Mouse (Mus musculus) CD8-positive naive resting alpha-beta T cell, adult 2 months (primary cell): ENCODE data around the gene Bri3.
"Not testable (repeated sequence)": the region's sequence is repeated elsewhere in the genome, so short reads cannot be mapped to it uniquely, and the experiment has no call there.

Experiments used
- DNase-seq, 2 experiments: peaks; one replicate each; pipeline ENCODE4 v3.0.0; 2022; ENCODE audit warnings: low read depth in 2 of 2, low spot score in 2 of 2

The Bri3 gene

GRCm38 (mm10) chr5:144289769-144290440 is 45.7 kb downstream of the Bri3 start:
- no peak for DNase-seq

- no peak for DNase-seq
Measured at GRCm38 (mm10) chr5:144294908-144295307, 50.7 kb downstream of the Bri3 start.

DNA sequence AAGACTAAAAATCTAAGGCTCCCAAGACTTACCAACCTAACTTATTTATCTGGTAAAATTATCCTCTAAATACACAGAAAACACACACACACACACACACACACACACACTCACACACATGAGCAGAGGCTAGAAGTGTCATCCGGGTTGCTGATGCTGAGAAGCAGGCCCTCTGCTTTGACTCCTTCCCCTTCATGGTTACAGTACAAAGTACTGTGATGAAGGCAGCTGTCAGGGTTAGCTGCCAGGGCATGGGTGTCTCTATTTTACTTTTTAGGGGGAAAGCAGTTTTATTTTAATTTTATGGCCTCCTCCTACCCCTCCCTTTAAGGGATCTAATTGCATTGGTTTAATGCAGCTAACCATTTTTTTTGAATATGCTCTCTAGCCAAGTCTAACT is 51.1 kb downstream of the Bri3 start:
- no peak for DNase-seq

GRCm38 (mm10) chr5:144296090-144296604 is 51.9 kb downstream of the Bri3 start:
- DNase-seq: no peak

GRCm38 (mm10) chr5:144303071-144303470 is 58.8 kb downstream of the Bri3 start:
- no peak for DNase-seq

DNA sequence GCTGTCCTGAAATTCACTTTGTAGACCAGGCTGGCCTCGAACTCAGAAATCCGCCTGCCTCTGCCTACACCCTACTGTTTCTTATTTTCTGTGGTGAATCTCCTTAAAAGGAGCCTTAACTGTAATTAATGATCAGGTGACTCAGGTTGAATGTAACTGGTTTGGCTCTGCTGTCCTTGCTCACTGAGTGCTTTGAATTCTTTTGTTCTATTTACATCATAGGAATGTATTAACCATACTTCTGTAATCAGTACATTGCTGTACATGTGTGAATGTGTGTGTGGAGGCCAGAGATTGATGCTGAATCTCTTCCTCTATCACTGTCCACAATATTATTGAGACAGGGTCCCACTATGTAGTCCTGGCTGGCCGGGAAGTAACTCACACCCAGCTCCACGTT is 64.7 kb downstream of the Bri3 start:
- DNase-seq: no peak

DNA sequence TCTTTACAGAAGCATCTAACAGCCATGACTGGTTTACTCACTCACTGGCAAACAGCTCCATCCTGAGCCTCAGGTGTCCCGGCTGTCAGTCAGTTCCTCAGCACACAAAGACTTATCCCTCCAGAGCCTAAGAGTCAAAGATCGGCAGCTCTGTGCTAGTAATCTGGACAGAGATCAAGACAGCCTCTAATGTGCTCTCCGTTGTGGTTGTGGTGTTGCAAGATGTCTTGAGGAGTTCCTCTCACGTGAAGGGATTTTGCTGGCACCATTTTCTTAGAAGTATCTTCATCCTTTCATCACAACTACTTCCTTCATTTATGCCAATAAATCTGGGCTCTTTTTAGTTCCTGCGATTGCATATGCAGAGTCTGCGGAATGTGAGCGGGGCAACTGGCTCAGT is 67.9 kb downstream of the Bri3 start:
- no peak for DNase-seq

GRCm38 (mm10) chr5:144313335-144313734 is 69.1 kb downstream of the Bri3 start:
- DNase-seq: no peak

DNA sequence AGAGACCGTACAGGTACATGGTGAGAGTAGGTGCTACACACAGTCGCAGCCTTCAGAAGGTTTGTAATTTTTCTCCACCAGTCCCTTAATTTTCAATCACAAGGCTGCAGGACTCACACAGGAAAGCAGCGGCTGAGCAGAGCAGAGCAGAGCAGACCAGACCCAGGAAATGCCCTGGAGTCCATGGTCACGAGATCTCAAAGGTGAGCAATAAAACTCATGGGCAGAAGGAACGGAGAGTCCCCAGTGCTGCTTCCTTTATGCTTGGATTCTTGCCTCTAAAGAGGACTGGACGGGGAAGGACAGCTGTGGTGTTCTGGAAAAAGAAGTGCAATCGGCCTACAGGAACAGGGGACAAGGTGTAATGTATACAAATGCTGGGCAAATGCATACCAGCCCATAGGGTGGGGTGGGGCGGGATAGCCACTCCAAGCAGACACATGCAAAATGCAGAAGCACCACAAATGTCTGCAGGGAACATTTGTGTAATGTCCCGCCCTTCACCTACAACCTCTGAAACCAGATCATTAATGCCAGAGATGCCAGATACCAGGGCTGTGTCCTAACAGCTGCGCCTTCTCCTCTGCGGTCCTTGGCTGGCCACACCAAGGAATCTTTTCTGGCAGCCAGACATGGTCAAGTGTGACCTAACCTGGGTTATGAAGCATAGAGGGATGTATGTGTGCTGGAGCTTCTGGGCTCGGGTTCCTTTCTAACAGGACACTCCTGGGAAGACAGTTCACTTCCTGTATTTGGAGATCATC is 70.7 kb downstream of the Bri3 start:
- no peak for DNase-seq

DNA sequence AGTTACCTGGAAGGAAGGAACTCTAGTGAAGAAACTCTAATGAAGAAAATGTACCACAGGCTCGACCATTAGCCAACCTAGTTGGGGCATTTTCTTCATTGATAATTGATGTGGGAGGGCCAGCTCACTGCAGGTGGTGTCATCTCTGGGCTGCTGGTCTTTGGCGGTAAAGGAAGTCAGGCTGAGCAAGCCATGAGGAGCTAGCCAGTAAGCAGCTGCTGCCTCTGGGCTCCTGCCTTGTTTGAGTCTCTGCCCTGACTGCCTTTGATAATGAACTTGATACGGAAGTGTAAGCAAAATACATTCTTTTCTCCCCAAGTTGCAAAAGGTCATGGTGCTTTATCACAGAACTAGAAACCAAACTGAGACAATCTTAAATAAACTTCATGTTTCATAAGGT is 72.2 kb downstream of the Bri3 start:
- no peak for DNase-seq

DNA sequence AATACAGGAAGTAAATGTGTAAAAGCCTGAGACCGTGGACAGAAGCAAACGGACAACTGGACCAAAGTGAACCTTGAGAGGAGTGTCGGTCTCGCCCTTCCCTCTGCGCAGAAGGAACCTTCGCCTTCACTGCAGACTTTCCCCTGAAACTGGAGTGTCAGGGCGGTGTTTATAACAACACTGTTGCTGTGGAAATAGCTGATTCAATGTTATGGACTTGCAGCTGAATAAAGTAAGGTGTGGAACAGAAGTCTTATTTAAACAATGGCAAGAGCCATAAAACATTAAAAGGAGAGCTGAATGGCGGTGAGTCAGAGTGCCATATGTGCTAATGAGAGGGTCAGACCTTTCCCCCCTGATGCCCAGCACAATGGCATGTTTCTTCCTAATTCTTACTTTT is 73.2 kb downstream of the Bri3 start:
- DNase-seq: no peak

DNA sequence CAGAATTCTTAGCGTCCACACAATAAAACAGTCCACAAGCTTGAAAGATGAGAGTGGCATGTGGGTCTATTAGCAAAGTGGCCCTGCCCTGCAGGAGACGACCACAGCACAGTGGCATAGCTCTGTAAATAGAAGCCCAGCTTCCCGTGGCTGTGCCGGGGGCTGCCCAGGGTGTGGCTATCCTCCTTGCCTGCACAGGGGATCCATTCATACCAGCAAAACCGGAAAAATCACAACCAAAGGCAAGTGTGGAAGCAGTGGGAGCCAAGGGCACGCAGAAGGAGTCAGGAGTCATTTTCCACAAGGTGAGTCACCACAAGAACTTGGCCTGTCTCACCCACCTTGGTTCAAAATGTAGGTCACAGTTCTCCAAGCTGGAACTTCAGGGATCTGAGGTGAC is 74.0 kb downstream of the Bri3 start:
- no peak for DNase-seq

DNA sequence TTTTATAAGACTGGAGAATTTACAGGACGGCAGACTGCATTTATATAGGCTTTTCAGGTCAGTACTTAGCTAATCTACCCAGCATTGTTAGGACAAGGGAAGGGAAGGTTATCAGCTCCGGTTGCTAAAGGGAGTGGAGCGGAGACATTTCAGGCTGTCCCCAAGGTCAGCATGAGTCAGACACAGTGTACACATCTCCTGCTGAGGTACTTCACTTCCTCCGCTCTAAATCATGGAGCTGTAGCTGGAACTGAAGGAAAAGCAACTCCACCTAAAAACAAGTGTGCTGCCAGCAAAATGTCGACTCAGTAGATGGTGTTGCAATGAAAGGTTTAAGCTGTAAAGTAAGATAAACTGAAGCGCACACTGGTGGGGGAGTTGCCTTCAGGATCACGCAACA is 77.4 kb downstream of the Bri3 start:
- no peak for DNase-seq

DNA sequence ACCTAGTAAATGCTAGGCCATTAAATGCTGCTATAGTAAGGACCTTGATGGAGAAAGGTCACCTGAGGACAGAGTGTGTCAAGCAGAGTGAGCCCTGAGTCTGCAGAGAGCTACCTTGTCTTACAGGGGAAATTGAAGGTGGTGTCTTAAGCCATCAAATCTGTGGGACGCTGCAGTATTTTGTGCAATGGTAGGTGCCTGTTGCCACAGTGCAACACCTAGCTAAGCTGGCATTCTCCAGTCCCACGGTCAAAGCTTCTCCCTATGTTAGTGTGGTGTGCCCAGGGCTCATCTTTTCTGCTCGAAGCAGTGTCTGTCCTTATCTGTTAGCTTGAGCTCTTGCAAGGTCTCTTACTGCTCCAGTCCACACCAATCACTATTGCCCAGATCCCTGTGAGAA is 78.5 kb downstream of the Bri3 start:
- no peak for DNase-seq

DNA sequence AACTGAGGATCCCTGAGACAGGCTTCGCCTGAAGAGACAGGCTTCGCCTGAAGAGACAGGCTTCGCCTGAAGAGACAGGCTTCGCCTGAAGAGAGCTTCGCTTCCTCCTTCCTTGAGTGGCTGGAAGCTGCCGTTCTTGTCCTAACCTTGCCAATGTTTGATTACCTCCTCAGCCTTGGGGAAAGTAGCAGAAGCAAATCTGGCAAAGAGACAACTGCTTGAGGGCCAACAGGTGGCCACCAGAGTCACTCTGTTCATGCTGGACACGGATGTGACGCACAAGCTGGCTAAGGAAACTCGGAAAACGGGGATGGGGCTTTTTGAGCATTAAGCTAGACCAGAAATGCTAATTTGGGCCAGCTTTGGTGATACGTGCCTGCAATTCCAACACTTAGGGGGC is 89.8 kb downstream of the Bri3 start:
- no peak for DNase-seq

DNA sequence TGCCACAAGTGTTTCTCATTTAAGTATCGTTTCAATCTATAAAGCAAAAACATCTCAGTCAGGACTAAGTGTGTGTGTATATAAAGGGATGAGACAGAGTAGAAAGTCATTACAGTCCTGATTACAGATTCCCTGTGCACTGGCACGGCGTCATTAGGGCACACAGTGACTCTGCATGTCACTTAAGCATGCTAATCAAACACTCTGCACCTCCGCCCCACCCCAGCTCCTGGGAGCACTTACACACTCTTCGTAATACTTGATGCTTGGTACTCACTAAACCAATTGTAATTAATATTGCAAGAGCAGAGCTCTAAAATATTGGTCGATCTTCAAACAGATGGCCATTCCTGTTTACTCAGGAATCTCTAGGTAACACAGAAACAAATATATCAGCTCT is 91.1 kb downstream of the Bri3 start:
- DNase-seq: not testable (repeated sequence)

DNA sequence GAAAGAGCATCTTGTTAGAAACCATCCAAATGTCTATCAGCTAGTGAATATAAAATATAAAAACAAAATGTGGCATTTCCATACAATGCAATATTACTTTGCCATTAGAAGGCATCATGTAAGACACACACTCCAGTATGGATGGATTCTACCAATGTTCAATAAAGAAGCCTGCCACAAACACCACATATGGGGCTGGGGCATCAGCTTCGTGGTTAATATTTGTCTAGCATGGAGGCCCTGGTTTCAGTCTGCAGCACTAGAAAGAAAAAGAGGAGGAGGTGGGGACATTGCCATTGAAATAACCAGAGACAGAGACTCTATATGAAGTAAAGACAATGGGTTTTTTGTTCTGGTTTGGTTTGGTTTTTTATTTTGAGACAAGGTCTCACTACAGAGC is 94.5 kb downstream of the Bri3 start:
- DNase-seq: no peak

- DNase-seq: no peak
Measured at GRCm38 (mm10) chr5:144341085-144341484, 96.8 kb downstream of the Bri3 start.

DNA sequence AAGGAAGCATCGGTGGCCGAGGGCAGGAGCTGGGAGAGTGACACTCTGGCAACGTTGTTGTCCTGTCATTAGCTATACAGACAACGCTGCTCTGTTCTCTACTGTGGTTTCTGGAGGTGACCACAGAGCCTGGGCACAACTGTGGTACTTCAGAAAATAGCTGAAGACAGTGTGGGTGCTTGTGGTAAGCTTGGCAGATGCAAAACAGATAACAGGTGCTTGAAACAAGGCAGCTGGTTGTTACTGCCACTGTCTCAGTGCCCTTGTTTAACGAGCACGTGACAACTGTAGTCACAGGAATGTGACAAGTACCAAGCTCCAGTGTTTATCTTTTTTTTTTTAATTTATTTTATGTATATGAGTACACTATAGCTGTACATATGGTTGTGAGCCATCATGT is 100.4 kb downstream of the Bri3 start:
- DNase-seq: no peak

- no peak for DNase-seq
Measured at GRCm38 (mm10) chr5:144351185-144351584, 106.9 kb downstream of the Bri3 start.

DNA sequence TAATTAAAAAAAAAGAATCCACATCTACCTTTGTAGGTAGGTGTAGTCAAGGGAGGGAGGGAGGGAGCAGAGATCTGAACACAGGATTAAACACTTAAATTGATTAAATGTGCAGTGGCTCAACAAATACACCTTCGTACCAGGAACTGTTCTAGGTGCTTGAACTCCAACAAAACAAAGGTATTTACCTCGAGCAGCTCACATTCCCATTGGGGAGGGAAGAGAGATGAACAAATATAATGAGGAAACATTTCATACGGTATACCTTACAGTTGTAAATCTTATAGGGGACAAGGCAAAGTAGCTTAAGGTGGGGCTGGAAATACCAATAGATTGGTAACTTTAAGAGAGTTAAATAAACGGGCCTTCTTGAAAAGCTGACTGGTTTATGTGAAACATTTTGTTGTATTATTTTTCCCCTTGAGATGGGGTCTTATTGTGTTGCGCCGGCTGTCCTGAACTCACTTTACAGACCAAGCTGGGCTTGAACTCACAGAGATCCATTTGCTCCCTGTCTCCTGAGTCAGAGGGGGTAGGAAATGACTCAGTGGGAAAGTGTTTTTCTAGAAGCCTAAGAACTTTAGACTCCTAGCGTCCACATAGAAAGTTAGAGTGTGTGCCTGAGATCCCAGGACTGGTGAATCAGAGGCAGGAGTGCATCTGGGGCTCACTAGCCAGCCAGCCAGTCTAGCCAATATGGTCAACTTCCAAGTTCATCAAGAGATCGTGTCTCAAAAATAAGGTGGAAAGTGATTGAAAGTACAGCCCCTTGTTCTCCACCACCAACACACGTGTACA is 108.2 kb downstream of the Bri3 start:
- no peak for DNase-seq
